ENCODE assay signal across 10 mouse cellular contexts in genomic region chr11:98005076-98005475, GRCm38 (mm10). TPM values are rescaled to one million over a fixed set of nuclear protein-coding genes. Genes with fewer than 3 reads are reported as not detected.
DNase-seq lines count a peak whose midpoint lies in the region; ATAC-seq and TF ChIP-seq lines count a peak whose summit lies in the region.
"Had no signal": no experiment of that assay in that cellular context is flagged by ENCODE, and none has a peak within 500 bp of the region (broad histone marks: within the 10 kb centered on the region; RNA-seq: fewer than 3 reads in every experiment).

No protein-coding gene starts in this region.

- no peak overlapping the region for H3K27ac ChIP-seq in intestine, postnatal 0 days (ENCODE audit: low read depth, low read length)
- H3K27ac ChIP-seq in stomach, embryonic 16.5 days (ENCODE audit: low read length) = no peak overlapping the region; the same call in 1 of the 2 replicates

- 0 out of 2 replicates have a peak, but pooled peaks cover 3% of the 10 kb centered on the region for H3K4me1 ChIP-seq in intestine, postnatal 0 days (replicated peaks; ENCODE audit: control insufficient read depth, insufficient read depth, low read length)
- peaks cover 6% of the 10 kb centered on the region; the same call in 1 of the 2 replicates for H3K4me1 ChIP-seq in stomach, embryonic 16.5 days (ENCODE audit: control insufficient read depth, insufficient read depth, low read length)

- 45% methylated on average over 13 of the region's 13 CpGs for WGBS in intestine, postnatal 0 days
- 50% methylated on average over 13 of the region's 13 CpGs for WGBS in stomach, embryonic 16.5 days

- no peak overlapping the region for H3K4me3 ChIP-seq in intestine, postnatal 0 days (ENCODE audit: low read depth, low read length)
- no peak overlapping the region for H3K4me3 ChIP-seq in stomach, embryonic 16.5 days (replicated peaks; ENCODE audit: low read length)

- peak; percentile 80 for ATAC-seq in intestine, postnatal 0 days
- ATAC-seq in stomach, embryonic 16.5 days (ENCODE audit: insufficient read depth, low FRiP score) = peak; percentile 54
- no peak for ATAC-seq in cerebellum, adult (ENCODE audit: insufficient number of reproducible peaks, low FRiP score, low TSS enrichment)

- H3K4me2 ChIP-seq in intestine, postnatal 0 days (replicated peaks; ENCODE audit: low read depth) = peak overlapping the region; percentile 45
- 0 out of 2 replicates have a peak overlapping the region, but pooled peaks have one; percentile 12 for H3K4me2 ChIP-seq in stomach, embryonic 16.5 days (ENCODE audit: low read depth, low read length)

- H3K27me3 ChIP-seq in intestine, postnatal 0 days (replicated peaks; ENCODE audit: control insufficient read depth, insufficient read depth, low read length) = peaks cover 15% of the 10 kb centered on the region; the same call in 1 of the 2 replicates
- H3K27me3 ChIP-seq in stomach, embryonic 16.5 days (ENCODE audit: control insufficient read depth, insufficient read depth, low read length) = peaks cover 5% of the 10 kb centered on the region; the same call in 1 of the 2 replicates

- H3K9ac ChIP-seq in intestine, postnatal 0 days (ENCODE audit: low read depth, low read length) = no peak overlapping the region
- H3K9ac ChIP-seq in stomach, embryonic 16.5 days (ENCODE audit: low read length) = no peak overlapping the region

- no peaks in the 10 kb centered on the region for H3K36me3 ChIP-seq in intestine, postnatal 0 days (ENCODE audit: control insufficient read depth, insufficient read depth)
- H3K36me3 ChIP-seq in stomach, embryonic 16.5 days (ENCODE audit: control insufficient read depth, insufficient read depth, low read length) = no peaks in the 10 kb centered on the region

- H3K9me3 ChIP-seq in intestine, postnatal 0 days (ENCODE audit: control insufficient read depth) = no peaks in the 10 kb centered on the region
- no peaks in the 10 kb centered on the region for H3K9me3 ChIP-seq in stomach, embryonic 16.5 days (replicated peaks; ENCODE audit: control insufficient read depth, low read length)

- peak; percentile 66 to 72 for DNase-seq in lung, adult 18-20 months
- DNase-seq in lung, postnatal 25 days (ENCODE audit: low spot score) = no peak
- peak; percentile 94 for DNase-seq in WW6 (ENCODE audit: low read depth, low spot score)
- DNase-seq in kidney, postnatal 36 days = no peak
- DNase-seq: cerebellum, adult 11-12 months; kidney, adult 9 months; layer of hippocampus, postnatal 36 days had no signal

- no peak for TF ChIP-seq CTCF in intestine, postnatal 0 days (IDR thresholded peaks at IDR 0.05; ENCODE audit: low read depth)

RNA-seq across cellular contexts. Expression of gene Arl5c, which starts 9.1 kb away (rescaled TPM):
- 4.2 and 4.4 TPM in 2 replicates for polyA plus RNA-seq in intestine, postnatal 0 days (2015; fragmentation: Nextera tagmentation; extraction: Ambion mirVana)
- 10.5 and 11.8 TPM in 2 replicates for polyA plus RNA-seq in stomach, embryonic 16.5 days (2015; fragmentation: Nextera tagmentation; extraction: Ambion mirVana)

RNA-seq across cellular contexts. Expression of gene Cacnb1, which starts 17.8 kb away (rescaled TPM):
- polyA plus RNA-seq in intestine, postnatal 0 days (2015; fragmentation: Nextera tagmentation; extraction: Ambion mirVana) = 2.8 and 3.2 TPM in 2 replicates
- 7.0 and 12.1 TPM in 2 replicates for polyA plus RNA-seq in stomach, embryonic 16.5 days (2015; fragmentation: Nextera tagmentation; extraction: Ambion mirVana)

RNA-seq across cellular contexts. Expression of gene Plxdc1, which starts 18.8 kb away (rescaled TPM):
- 0.30 and 0.31 TPM in 2 replicates for polyA plus RNA-seq in intestine, postnatal 0 days (2015; fragmentation: Nextera tagmentation; extraction: Ambion mirVana)
- 0.72 and 1.0 TPM in 2 replicates for polyA plus RNA-seq in stomach, embryonic 16.5 days (2015; fragmentation: Nextera tagmentation; extraction: Ambion mirVana)

RNA-seq across cellular contexts. Expression of gene Rpl19, which starts 21.4 kb away (rescaled TPM):
- polyA plus RNA-seq in intestine, postnatal 0 days (2015; fragmentation: Nextera tagmentation; extraction: Ambion mirVana) = 668 and 699 TPM in 2 replicates
- polyA plus RNA-seq in stomach, embryonic 16.5 days (2015; fragmentation: Nextera tagmentation; extraction: Ambion mirVana) = 825 and 942 TPM in 2 replicates

RNA-seq across cellular contexts. Expression of gene Stac2, which starts 48.2 kb away (rescaled TPM):
- polyA plus RNA-seq in intestine, postnatal 0 days (2015; fragmentation: Nextera tagmentation; extraction: Ambion mirVana) = 0.13 TPM in 1 of 2 replicates, not detected in the other
- polyA plus RNA-seq in stomach, embryonic 16.5 days (2015; fragmentation: Nextera tagmentation; extraction: Ambion mirVana) = 0.25 and 0.47 TPM in 2 replicates

Comparison
In these comparisons a context has a peak if more than half of its experiments do, and no peak if none do; other contexts are left out.
1. DNase-seq: peak in lung, adult 18-20 months (2 of 2) and WW6 (single experiment); none in lung, postnatal 25 days (single experiment) and kidney, postnatal 36 days (0 of 2).